Mouse (Mus musculus): ENCODE measurements around the gene Sike1.

- TF ChIP-seq GATA1 (IDR thresholded peaks at IDR 0.05; ENCODE audit: borderline replicate concordance, low read length): no peak
- TF ChIP-seq CTCF (IDR thresholded peaks at IDR 0.05; ENCODE audit: low read depth, low read length): no peak
- no peak for TF ChIP-seq GATA2 (IDR thresholded peaks at IDR 0.05; ENCODE audit: borderline replicate concordance, low read depth, low read length)
Observed at GRCm38 (mm10) chr3:103001595-103001994, 6.1 kb downstream of the Sike1 start.
